Mouse (Mus musculus) small intestine, adult 2 months (tissue): ENCODE data around the gene Mad1l1. TPM values are rescaled to one million over a fixed set of nuclear protein-coding genes. Genes with fewer than 3 reads are reported as not detected.

Experiments
- H3K27ac ChIP-seq: fragments of 200-500 bp; 2 replicates; pipeline ENCODE4 v1.5.1; 2012; ENCODE audit warnings: low read depth, low read length, control low read depth, inconsistent platforms; ENCODE audit not compliant: insufficient read depth
- H3K27me3 ChIP-seq: fragments of 200-500 bp; 2 replicates; pipeline ENCODE4 v1.6.1; 2012; ENCODE audit warnings: mild to moderate bottlenecking, moderate library complexity, low read length, inconsistent platforms; ENCODE audit not compliant: control insufficient read depth, insufficient read depth
- H3K36me3 ChIP-seq: fragments of 200-500 bp; 2 replicates; pipeline ENCODE4 v1.6.1; 2012; ENCODE audit warnings: mild to moderate bottlenecking, low read length, control low read depth, inconsistent platforms; ENCODE audit not compliant: control insufficient read depth, insufficient read depth
- H3K4me1 ChIP-seq: fragments of 200-500 bp; 2 replicates; pipeline ENCODE4 v1.6.1; 2012; ENCODE audit warnings: low read length, inconsistent platforms, mixed read lengths; ENCODE audit not compliant: control insufficient read depth, insufficient read depth, insufficient read length
- H3K4me3 ChIP-seq: fragments of 200-500 bp; 2 replicates; pipeline ENCODE4 v1.5.1; 2012; ENCODE audit warnings: low read depth, mild to moderate bottlenecking, control low read depth, inconsistent platforms, low read length, moderate library complexity
- CTCF ChIP-seq: fragments of 200-500 bp; IDR thresholded peaks from 2 replicates; pipeline ENCODE4 v1.5.1; 2012; ENCODE audit warnings: low read depth, mild to moderate bottlenecking, control low read depth, inconsistent platforms, low read length, moderate library complexity, mixed read lengths; ENCODE audit not compliant: insufficient replicate concordance, insufficient read length; ENCODE audit errors: extremely low read depth
- POLR2A ChIP-seq: fragments of 200-500 bp; IDR thresholded peaks from 2 replicates; pipeline ENCODE4 v1.6.1; 2012; ENCODE audit warnings: low read depth, mild to moderate bottlenecking, control low read depth, inconsistent platforms, low read length, moderate library complexity
- WGBS: fragments of 180-500 bp; shearing (Covaris S2); methylation state at CpG from one replicate; pipeline ENCODE4 v1.1.7; 2018; 5-methylcytosine and 5-hydroxymethylcytosine counted together
- polyA plus RNA-seq: library from polyadenylated mRNA; depleted of rRNA; stranded (reverse); fragments of >200 nt; gene quantifications from 2 replicates; pipeline ENCODE4 v1.2.3, GENCODE M21; 2012

Mad1l1 gene
- polyA plus RNA-seq, 1 experiment, result 22.9 TPM

DNA sequence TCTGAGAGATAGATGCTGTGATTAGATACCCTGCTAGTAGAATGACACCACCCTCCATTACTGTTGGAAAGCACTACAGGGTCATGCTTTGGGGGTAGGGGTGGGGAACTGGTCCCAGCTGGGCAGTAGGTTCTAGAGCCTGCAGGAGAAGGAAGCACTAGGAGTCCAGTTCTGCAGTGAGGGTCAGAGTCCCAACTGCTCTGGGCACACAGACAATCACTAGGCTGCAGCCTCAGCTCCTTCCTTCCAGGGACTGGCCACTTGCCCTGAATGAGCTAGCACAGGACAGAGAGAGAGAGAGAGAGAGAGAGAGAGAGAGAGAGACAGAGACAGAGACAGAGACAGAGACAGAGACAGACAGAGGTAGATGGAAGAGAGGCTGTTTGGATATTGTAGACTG lies 255.1 kb downstream of the Mad1l1 start:
- no peak for TF ChIP-seq POLR2A
- TF ChIP-seq CTCF, result no peak
- Histone ChIP-seq H3K4me3 (no peak overlapping the region), H3K27ac (no peak overlapping the region), H3K36me3 (0 out of 2 replicates have a peak, but pooled peaks cover 4% of the 10 kb centered on the region), H3K4me1 (no peaks in the 10 kb centered on the region), H3K27me3 (no peaks in the 10 kb centered on the region)

DNA sequence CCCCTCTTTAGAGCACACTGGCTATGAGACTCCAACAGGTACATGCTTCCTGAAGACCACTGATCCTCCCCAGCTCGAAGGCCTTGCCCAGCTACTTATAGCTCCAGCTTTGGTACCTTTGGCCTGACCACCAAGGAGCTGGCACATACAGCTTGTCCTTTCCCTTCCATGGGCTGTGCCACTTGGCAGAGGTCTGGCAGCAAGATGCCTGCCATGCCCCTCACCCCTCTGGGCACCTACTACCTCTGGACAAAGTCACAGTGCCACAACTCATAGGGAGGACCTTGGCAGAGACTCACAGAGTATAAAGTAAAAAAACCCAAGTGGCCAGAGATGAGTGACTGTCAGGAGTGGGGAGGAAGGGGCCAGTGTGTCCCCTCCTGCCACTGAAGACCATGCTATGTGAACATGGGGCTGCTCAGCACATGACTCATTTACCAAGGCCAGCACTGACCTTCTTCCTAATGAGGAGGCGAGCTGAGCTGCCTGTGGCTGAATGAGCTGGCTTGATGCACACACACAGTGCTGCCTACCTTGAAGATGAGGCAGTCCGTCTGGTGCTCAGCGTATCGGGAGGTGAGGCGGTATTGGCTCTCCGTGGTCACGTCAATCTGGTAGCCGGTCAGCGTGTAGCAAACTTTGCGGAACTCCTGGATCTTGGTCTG lies 255.9 kb downstream of the Mad1l1 start:
- 96% methylated on average over 11 of the region's 11 CpGs for WGBS
- Histone ChIP-seq H3K4me3 (no peak overlapping the region), H3K27me3 (no peaks in the 10 kb centered on the region), H3K27ac (no peak overlapping the region), H3K4me1 (no peaks in the 10 kb centered on the region), H3K36me3 (0 out of 2 replicates have a peak, but pooled peaks cover 4% of the 10 kb centered on the region)
- TF ChIP-seq POLR2A (no peak), CTCF (no peak)

DNA sequence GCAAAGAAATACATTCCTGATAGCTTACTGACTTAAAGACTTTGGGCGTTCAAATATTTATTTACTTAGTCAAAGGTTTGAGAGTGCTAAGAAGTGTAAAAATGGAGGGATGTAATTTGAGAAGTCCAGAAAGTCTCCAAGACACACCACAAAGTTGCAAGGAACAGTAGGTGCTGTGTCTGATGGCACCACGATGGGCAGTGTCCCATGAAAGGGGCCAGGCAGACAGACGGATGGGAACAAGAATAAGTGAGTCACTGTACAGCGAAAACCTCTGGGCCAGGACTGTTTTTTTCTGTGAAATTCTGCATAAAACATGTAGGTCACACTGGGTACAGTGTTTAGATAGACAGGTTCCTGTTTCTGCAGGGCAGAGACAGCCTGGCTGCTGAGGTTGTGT lies 256.8 kb downstream of the Mad1l1 start:
- Histone ChIP-seq H3K27me3 (no peaks in the 10 kb centered on the region), H3K4me3 (no peak overlapping the region), H3K4me1 (no peaks in the 10 kb centered on the region), H3K36me3 (0 out of 2 replicates have a peak, but pooled peaks cover 4% of the 10 kb centered on the region), H3K27ac (no peak overlapping the region)
- TF ChIP-seq POLR2A, result no peak
- no peak for TF ChIP-seq CTCF
- 88% methylated on average over 4 of the region's 4 CpGs for WGBS

DNA sequence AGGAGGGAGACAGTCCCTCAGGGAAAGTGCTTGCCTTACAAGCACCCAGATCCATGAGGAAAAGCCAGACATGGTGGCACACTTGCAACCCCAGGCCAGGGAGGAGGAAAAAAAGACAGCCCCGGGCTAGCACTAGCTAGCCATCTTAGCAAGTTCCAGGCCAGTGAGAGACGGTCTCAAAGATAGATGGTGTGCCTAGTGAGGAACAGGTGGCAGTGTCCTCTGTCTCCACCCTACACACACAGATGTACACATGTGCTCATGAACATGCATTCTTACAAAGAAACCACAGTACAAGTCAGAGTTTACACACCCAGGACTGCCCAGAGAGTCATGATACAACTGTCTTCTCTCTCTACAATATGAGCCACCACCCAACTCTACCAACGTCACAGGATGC lies 258.5 kb downstream of the Mad1l1 start:
- Histone ChIP-seq H3K36me3 (0 out of 2 replicates have a peak, but pooled peaks cover 4% of the 10 kb centered on the region), H3K27me3 (no peaks in the 10 kb centered on the region), H3K4me3 (no peak overlapping the region), H3K4me1 (no peaks in the 10 kb centered on the region), H3K27ac (no peak overlapping the region)
- no peak for TF ChIP-seq POLR2A
- TF ChIP-seq CTCF, result no peak
- 90% methylated on average over 3 of the region's 3 CpGs for WGBS

GRCm38 (mm10) chr5:140062316-140062715 lies 259.0 kb downstream of the Mad1l1 start:
- Histone ChIP-seq H3K27ac (no peak overlapping the region), H3K36me3 (0 out of 2 replicates have a peak, but pooled peaks cover 4% of the 10 kb centered on the region), H3K4me1 (no peaks in the 10 kb centered on the region), H3K4me3 (no peak overlapping the region), H3K27me3 (no peaks in the 10 kb centered on the region)
- no peak for TF ChIP-seq CTCF
- 70% methylated on average over 3 of the region's 3 CpGs for WGBS

DNA sequence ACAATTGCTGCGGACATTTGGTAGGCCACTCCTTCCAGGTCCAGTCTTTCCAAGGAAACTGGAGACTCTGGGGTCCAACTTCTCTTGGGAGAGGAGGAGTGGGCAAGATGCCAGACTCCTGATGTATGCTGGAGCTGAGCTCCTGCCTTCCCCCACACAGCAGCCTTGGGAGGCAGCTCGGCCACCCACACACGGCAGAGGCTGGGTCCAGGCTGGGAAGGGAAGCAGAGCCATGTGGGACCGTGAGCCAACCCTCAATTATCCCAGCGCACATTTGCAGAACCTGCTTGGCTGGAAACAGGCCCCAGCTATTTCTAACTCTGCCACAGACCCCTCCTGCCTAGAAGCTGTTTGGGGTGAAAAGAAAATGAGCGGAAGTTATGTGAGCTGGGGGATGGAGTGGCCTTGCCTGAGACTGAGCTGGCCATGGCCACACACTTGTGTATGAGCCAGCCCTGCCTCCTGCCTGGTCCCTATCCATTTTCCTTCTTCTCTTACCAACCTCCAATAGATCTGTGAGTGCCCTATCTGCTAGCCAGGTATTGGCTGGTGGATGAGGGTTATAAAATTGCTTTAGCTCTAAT lies 260.0 kb downstream of the Mad1l1 start:
- TF ChIP-seq CTCF, result no peak
- no peak for TF ChIP-seq POLR2A
- Histone ChIP-seq H3K36me3 (0 out of 2 replicates have a peak, but pooled peaks cover 4% of the 10 kb centered on the region), H3K4me1 (no peaks in the 10 kb centered on the region), H3K4me3 (no peak overlapping the region), H3K27ac (no peak overlapping the region), H3K27me3 (no peaks in the 10 kb centered on the region)
- 74% methylated on average over 6 of the region's 6 CpGs for WGBS

DNA sequence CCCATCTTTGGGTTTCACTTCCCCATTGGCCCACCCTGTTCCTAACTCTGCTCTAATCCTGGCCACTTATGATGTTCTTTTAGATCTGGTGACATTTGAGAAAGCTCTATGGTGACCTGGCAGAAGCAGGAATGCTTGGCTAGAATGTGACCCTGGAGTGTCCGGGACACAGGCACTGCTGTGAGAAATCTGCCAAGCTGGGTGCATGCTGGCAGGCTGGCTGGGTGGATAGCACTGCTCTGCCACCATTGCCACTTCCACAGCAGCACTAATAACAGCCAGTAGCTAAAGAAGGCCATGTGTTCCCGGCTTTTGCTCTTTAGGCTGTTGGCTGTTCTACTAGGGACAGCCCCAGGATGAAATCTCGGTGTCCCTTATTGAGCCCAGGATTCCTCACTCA lies 265.1 kb downstream of the Mad1l1 start:
- Histone ChIP-seq H3K27me3 (no peaks in the 10 kb centered on the region), H3K4me1 (no peaks in the 10 kb centered on the region), H3K36me3 (no peaks in the 10 kb centered on the region), H3K27ac (no peak overlapping the region), H3K4me3 (no peak overlapping the region)
- TF ChIP-seq CTCF (no peak), POLR2A (no peak)
- 85% methylated on average over 3 of the region's 3 CpGs for WGBS
